Mouse (Mus musculus): Measurements from ENCODE around the gene 1700037H04Rik.
A peak's percentile ranks its signal among the peaks of the same experiment; 100 is the strongest.
"Not testable (repeated sequence)": the region's sequence is repeated elsewhere in the genome, so short reads cannot be mapped to it uniquely, and the experiment has no call there.

Gene 1700037H04Rik

GRCm38 (mm10) chr2:131127161-131127730, 32.6 kb downstream of the 1700037H04Rik start, which contains the start of gene Hspa12b:
Gene Hspa12b, plus strand, starts transcription at chr2:131127280.
- peak in 1 of 2 experiments; percentile 55 for DNase-seq (ENCODE audit: low spot score in 2 of 2)

DNA sequence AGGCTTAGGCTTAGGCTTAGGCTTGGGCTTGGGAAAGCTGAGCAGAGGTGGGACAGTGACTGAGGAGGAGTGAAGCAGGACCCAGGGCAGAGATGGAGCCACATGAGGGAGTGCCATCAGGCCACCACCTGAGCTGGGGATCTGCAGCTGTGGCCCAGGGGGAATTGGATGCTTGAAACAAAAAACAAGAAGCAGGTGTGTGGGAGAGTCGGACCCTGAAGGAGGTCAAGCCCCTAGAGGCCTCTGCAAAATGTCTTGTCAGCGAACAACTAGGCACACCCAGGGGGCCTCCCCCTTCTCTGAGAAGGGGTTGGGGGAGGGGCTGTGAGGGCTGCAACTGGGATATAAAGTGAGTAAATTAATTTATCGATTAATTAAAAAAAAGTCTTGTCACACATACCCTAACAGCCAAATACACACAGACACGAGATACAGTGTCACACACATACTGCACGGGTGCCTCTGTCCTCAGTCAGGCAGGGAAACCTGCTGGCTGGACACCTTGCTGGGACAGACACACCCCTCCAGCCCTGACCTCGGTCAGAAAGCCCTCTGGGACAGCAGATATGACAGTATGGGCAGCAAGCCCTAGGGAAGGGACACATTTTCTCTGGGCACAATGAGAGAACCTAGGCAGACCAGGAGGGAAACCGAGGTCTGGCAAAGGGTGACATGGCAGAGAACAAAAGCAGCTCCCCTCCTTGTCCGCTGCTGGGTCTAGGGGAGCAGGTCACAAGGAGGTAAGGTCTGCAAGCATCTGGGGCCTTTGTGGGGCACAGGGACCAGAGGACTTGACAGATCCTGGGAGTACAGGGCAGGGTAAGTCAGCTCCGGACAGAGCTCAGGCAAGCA, 33.7 kb downstream of the 1700037H04Rik start:
- DNase-seq (ENCODE audit: low spot score in 2 of 2), result no peak

GRCm38 (mm10) chr2:131125157-131125963, 34.5 kb downstream of the 1700037H04Rik start:
- DNase-seq (ENCODE audit: low spot score in 2 of 2), result no peak

GRCm38 (mm10) chr2:131124166-131124565, 35.7 kb downstream of the 1700037H04Rik start:
- no peak for DNase-seq (ENCODE audit: low spot score in 2 of 2)

DNA sequence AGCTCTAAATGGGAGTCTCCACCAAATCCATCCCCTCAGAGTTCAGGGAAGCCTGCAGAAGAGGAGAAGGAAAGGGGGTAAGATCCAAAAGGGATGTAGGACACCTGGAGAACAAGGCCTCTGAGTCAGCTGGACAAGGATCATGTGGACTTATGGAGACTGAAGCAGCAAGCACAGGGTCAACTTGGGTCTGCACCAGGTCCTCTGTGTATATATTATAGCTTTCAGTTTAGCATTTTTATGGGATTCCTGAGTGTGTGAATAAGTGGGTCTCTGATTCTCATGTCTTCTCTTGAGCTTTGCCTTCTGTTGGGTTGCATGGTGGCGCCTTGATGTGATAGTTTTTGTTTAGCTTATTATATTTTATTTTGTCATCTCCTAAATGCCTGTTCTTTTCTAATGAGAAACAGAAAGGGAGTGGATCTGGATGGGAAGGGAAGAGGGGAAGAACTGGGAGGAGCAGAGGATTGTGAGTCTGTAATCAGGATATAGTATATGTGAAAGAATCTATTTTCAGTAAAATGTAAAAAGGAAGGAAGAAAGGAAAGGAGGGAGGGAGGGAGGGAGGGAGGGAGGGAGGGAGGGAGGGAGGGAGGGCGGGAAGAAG, 40.8 kb downstream of the 1700037H04Rik start:
- no peak for DNase-seq (ENCODE audit: low spot score in 2 of 2)

- DNase-seq (ENCODE audit: low spot score in 2 of 2), result no peak
Observed at GRCm38 (mm10) chr2:131105989-131106388, 53.9 kb downstream of the 1700037H04Rik start.

GRCm38 (mm10) chr2:131105061-131105460, 54.8 kb downstream of the 1700037H04Rik start:
- not testable (repeated sequence) for DNase-seq (ENCODE audit: low spot score in 2 of 2)

DNA sequence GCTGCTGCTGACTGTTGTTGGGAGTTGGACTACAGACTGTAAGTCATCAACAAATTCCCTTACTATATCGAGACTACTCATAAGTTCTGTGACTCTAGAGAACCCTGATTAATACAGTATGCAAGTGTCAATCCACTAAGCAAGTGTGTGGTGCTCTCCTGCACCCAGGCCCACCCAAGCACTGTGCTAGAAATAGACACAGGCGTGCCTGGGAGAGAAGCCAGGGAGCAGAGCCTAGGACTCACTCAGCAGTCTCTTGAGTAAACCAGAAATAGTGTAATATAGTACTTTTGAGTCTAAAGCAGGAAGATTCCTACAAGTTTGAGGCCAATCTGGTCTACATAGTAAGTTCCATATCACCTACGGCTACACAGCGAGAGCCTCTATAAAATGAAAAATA, 55.9 kb downstream of the 1700037H04Rik start:
- DNase-seq (ENCODE audit: low spot score in 2 of 2), result no peak

GRCm38 (mm10) chr2:131101530-131101929, 58.4 kb downstream of the 1700037H04Rik start:
- DNase-seq (ENCODE audit: low spot score in 2 of 2), result no peak

DNA sequence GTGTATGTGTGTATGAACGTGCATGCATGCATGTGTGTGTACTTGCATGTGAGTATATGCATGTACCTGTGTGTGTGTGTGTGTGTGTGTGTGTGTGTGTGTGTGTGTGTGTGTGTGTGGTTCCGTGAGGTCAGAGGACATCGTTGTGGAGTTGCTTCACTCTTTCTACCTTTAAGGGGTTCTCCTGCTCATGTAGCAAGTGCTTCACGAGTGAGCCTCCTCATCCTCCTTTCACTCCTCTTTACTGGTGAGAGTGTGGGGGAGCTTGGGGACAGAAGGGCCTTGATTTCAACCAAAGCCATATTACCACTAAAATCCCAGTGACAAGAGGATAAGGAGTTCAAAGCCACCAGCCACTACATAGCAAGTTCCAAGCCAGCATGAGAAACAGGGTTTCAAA, 62.8 kb downstream of the 1700037H04Rik start:
- no peak for DNase-seq (ENCODE audit: low spot score in 2 of 2)

All from urinary bladder, postnatal 36 days (tissue).